Mouse (Mus musculus): ENCODE data around the gene Shld1. TPM values are rescaled to one million over a fixed set of nuclear protein-coding genes. Genes with fewer than 3 reads are reported as not detected.

Gene Shld1
- polyA plus RNA-seq, 1 experiment from 2014 or later: 17.6 TPM

DNA sequence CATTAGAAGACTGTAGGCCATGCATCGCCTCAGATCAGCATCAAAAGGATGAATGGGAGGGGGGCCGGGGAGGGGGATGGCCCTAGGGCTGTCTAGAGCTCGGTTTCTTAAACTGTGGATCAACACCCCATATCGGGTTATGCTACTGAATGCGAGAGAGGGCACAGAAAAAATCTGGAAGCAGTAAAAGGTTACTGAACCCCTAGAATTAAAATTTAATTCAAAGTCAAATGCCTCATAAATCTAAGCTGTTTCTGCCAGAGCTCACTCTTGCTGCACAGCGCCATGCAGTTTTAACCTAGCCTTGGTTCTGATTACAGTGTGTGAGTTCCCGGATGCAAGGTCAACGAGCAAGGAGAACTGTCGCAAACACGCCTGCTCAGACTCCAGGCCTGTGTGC lies 34.3 kb upstream of the Shld1 start:
- Histone ChIP-seq H3K27me3 (ENCODE audit: control insufficient read depth, insufficient read depth, low read length) (no peaks in the 10 kb centered on the region), H3K9me3 (ENCODE audit: control insufficient read depth, low read length) (no peaks in the 10 kb centered on the region), H3K36me3 (ENCODE audit: control insufficient read depth, insufficient read depth, low read length) (no peaks in the 10 kb centered on the region), H3K9ac (ENCODE audit: low read length) (no peak overlapping the region), H3K27ac (ENCODE audit: low read depth, low read length) (no peak overlapping the region), H3K4me2 (ENCODE audit: low read depth, low read length, severe bottlenecking) (no peak overlapping the region), H3K4me1 (replicated peaks; ENCODE audit: control insufficient read depth, insufficient read depth, low read length) (no peaks in the 10 kb centered on the region), H3K4me3 (ENCODE audit: low read depth, low read length) (no peak overlapping the region)
- no peak for ATAC-seq (replicated peaks; ENCODE audit: low FRiP score)
- 57% methylated on average over 10 of the region's 10 CpGs for WGBS
- no peak for DNase-seq (ENCODE audit: low spot score)

GRCm38 (mm10) chr2:132654834-132655495 lies 31.8 kb upstream of the Shld1 start:
- no peak overlapping the region for H3K4me3 ChIP-seq (ENCODE audit: low read depth, low read length)
- no peaks in the 10 kb centered on the region for H3K27me3 ChIP-seq (ENCODE audit: control insufficient read depth, insufficient read depth, low read length)
- WGBS: 80% methylated on average over 6 of the region's 6 CpGs
- no peak overlapping the region for H3K4me2 ChIP-seq (ENCODE audit: low read depth, low read length, severe bottlenecking)
- DNase-seq (ENCODE audit: low spot score) (no peak), ATAC-seq (replicated peaks; ENCODE audit: low FRiP score) (no peak)
- H3K4me1 ChIP-seq (replicated peaks; ENCODE audit: control insufficient read depth, insufficient read depth, low read length): no peaks in the 10 kb centered on the region
- H3K36me3 ChIP-seq (ENCODE audit: control insufficient read depth, insufficient read depth, low read length): no peaks in the 10 kb centered on the region
- H3K27ac ChIP-seq (ENCODE audit: low read depth, low read length): no peak overlapping the region
- H3K9me3 ChIP-seq (ENCODE audit: control insufficient read depth, low read length): no peaks in the 10 kb centered on the region
- H3K9ac ChIP-seq (ENCODE audit: low read length): no peak overlapping the region

DNA sequence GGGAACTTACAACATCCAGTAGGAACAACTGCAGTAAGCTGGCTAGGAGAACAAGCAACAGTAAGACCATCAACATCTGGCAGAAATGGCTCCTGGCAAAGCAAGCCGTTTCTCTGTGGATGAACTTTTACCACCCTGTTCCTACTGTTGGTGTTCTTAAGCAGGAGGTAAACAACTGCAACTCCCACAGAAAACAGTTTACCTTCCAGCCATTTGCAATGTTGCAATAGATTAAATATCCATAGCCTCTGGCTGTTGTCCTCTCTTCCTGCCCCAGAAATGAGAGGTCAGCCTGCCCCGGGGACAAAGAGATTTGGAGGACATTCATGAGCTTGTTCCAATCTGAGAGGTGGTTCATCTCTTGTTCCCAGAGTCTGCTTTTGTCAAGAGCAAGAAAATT lies 29.5 kb upstream of the Shld1 start:
- Histone ChIP-seq H3K4me2 (ENCODE audit: low read depth, low read length, severe bottlenecking) (no peak overlapping the region), H3K9ac (ENCODE audit: low read length) (no peak overlapping the region)
- 88% methylated on average over 2 of the region's 2 CpGs for WGBS

GRCm38 (mm10) chr2:132658412-132659120 lies 28.2 kb upstream of the Shld1 start:
- no peaks in the 10 kb centered on the region for H3K4me1 ChIP-seq (replicated peaks; ENCODE audit: control insufficient read depth, insufficient read depth, low read length)
- DNase-seq (ENCODE audit: low spot score): no peak
- no peak overlapping the region for H3K9ac ChIP-seq (ENCODE audit: low read length)
- no peaks in the 10 kb centered on the region for H3K27me3 ChIP-seq (ENCODE audit: control insufficient read depth, insufficient read depth, low read length)
- H3K36me3 ChIP-seq (ENCODE audit: control insufficient read depth, insufficient read depth, low read length): no peaks in the 10 kb centered on the region
- no peak for ATAC-seq (replicated peaks; ENCODE audit: low FRiP score)
- no peak overlapping the region for H3K27ac ChIP-seq (ENCODE audit: low read depth, low read length)
- H3K9me3 ChIP-seq (ENCODE audit: control insufficient read depth, low read length): no peaks in the 10 kb centered on the region
- H3K4me3 ChIP-seq (ENCODE audit: low read depth, low read length): no peak overlapping the region
- 91% methylated on average over 9 of the region's 9 CpGs for WGBS
- H3K4me2 ChIP-seq (ENCODE audit: low read depth, low read length, severe bottlenecking): no peak overlapping the region

More for the DNA sequence above, 29.5 kb upstream of the Shld1 start:
- Histone ChIP-seq H3K9me3 (ENCODE audit: control insufficient read depth, low read length) (no peaks in the 10 kb centered on the region), H3K27ac (ENCODE audit: low read depth, low read length) (no peak overlapping the region), H3K4me1 (replicated peaks; ENCODE audit: control insufficient read depth, insufficient read depth, low read length) (no peaks in the 10 kb centered on the region), H3K27me3 (ENCODE audit: control insufficient read depth, insufficient read depth, low read length) (no peaks in the 10 kb centered on the region), H3K4me3 (ENCODE audit: low read depth, low read length) (no peak overlapping the region), H3K36me3 (ENCODE audit: control insufficient read depth, insufficient read depth, low read length) (no peaks in the 10 kb centered on the region)
- DNase-seq (ENCODE audit: low spot score) (no peak), ATAC-seq (replicated peaks; ENCODE audit: low FRiP score) (no peak)

- Histone ChIP-seq H3K27me3 (ENCODE audit: control insufficient read depth, insufficient read depth, low read length) (no peaks in the 10 kb centered on the region), H3K4me3 (ENCODE audit: low read depth, low read length) (no peak overlapping the region), H3K4me1 (replicated peaks; ENCODE audit: control insufficient read depth, insufficient read depth, low read length) (no peaks in the 10 kb centered on the region), H3K9me3 (ENCODE audit: control insufficient read depth, low read length) (no peaks in the 10 kb centered on the region), H3K9ac (ENCODE audit: low read length) (no peak overlapping the region), H3K4me2 (ENCODE audit: low read depth, low read length, severe bottlenecking) (no peak overlapping the region), H3K27ac (ENCODE audit: low read depth, low read length) (no peak overlapping the region), H3K36me3 (ENCODE audit: control insufficient read depth, insufficient read depth, low read length) (no peaks in the 10 kb centered on the region)
- DNase-seq (ENCODE audit: low spot score) (no peak), ATAC-seq (replicated peaks; ENCODE audit: low FRiP score) (no peak)
- WGBS: 89% methylated on average over 6 of the region's 6 CpGs
Measured at GRCm38 (mm10) chr2:132669091-132669490, 17.6 kb upstream of the Shld1 start.

DNA sequence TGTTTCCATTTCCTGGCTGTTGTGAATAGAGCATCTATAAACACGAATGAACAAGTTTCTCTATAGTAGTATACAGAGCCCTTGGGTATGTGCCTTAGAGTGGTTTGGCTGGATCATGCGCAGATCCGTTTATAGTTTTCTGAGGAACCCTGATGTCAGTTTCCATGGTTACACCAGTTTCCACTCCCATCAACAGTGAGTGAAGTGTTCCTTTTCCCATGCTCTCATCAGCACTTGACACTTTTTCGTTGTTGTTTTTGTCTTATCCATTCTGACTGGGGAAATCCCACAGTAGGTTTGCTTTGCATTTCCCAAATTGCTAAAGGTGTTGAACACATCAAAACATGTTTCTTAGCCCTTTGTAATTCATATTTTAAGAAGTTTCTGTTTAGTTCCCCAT lies 16.4 kb upstream of the Shld1 start:
- H3K9ac ChIP-seq (ENCODE audit: low read length): no peak overlapping the region
- DNase-seq (ENCODE audit: low spot score) (no peak), ATAC-seq (replicated peaks; ENCODE audit: low FRiP score) (no peak)
- H3K4me2 ChIP-seq (ENCODE audit: low read depth, low read length, severe bottlenecking): no peak overlapping the region
- H3K4me1 ChIP-seq (replicated peaks; ENCODE audit: control insufficient read depth, insufficient read depth, low read length): no peaks in the 10 kb centered on the region
- H3K27me3 ChIP-seq (ENCODE audit: control insufficient read depth, insufficient read depth, low read length): no peaks in the 10 kb centered on the region
- no peaks in the 10 kb centered on the region for H3K9me3 ChIP-seq (ENCODE audit: control insufficient read depth, low read length)
- no peak overlapping the region for H3K27ac ChIP-seq (ENCODE audit: low read depth, low read length)
- 84% methylated on average over 4 of the region's 4 CpGs for WGBS
- H3K36me3 ChIP-seq (ENCODE audit: control insufficient read depth, insufficient read depth, low read length): no peaks in the 10 kb centered on the region
- no peak overlapping the region for H3K4me3 ChIP-seq (ENCODE audit: low read depth, low read length)

DNA sequence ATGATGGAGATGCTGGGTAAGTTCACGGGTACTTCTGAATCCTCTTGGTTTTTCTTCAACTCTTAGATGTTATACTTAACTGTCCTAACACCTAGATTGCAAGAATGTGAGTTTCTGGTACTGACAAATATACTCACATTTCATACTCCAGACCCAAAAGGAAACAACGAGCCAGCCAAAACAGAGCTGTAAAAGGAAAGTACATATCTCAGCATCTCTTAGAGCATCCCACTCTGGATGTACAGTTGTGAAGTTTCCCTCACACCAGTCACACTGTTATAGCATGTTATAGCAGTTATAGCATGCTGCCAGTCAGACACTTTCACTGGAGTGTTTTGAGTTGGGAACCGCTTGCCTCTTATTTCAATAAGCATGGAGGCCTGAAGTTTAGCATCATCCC lies 14.6 kb upstream of the Shld1 start:
- H3K36me3 ChIP-seq (ENCODE audit: control insufficient read depth, insufficient read depth, low read length): no peaks in the 10 kb centered on the region
- WGBS: 91% methylated on average over 3 of the region's 3 CpGs
- H3K9ac ChIP-seq (ENCODE audit: low read length): no peak overlapping the region
- no peak overlapping the region for H3K4me2 ChIP-seq (ENCODE audit: low read depth, low read length, severe bottlenecking)
- no peak overlapping the region for H3K4me3 ChIP-seq (ENCODE audit: low read depth, low read length)
- ATAC-seq (replicated peaks; ENCODE audit: low FRiP score) (no peak), DNase-seq (ENCODE audit: low spot score) (no peak)
- H3K9me3 ChIP-seq (ENCODE audit: control insufficient read depth, low read length): no peaks in the 10 kb centered on the region
- no peak overlapping the region for H3K27ac ChIP-seq (ENCODE audit: low read depth, low read length)
- no peaks in the 10 kb centered on the region for H3K27me3 ChIP-seq (ENCODE audit: control insufficient read depth, insufficient read depth, low read length)
- no peaks in the 10 kb centered on the region for H3K4me1 ChIP-seq (replicated peaks; ENCODE audit: control insufficient read depth, insufficient read depth, low read length)

DNA sequence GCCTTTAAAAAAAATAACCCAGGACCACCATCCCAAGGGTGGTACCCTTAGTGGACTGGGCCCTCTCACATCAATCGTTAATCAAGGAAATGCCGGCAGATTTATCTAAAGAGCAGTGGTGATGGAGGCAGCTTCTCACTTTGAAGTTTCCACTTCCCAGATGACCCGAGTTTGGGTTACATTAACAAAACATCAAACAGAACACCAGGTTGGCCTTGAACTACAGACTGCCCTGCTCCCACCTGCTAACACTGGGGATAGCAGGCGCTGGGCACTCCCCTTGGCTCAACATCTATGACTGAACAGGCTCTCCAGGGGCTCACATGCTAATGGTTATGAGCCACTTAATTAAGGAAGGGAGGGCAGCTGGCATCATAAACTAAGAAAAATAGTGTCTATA lies 10.6 kb upstream of the Shld1 start:
- H3K4me3 ChIP-seq (ENCODE audit: low read depth, low read length): no peak overlapping the region
- H3K27ac ChIP-seq (ENCODE audit: low read depth, low read length): no peak overlapping the region
- H3K4me1 ChIP-seq (replicated peaks; ENCODE audit: control insufficient read depth, insufficient read depth, low read length): no peaks in the 10 kb centered on the region
- WGBS: 86% methylated on average over 4 of the region's 4 CpGs
- no peaks in the 10 kb centered on the region for H3K9me3 ChIP-seq (ENCODE audit: control insufficient read depth, low read length)
- DNase-seq (ENCODE audit: low spot score) (no peak), ATAC-seq (replicated peaks; ENCODE audit: low FRiP score) (no peak)
- H3K27me3 ChIP-seq (ENCODE audit: control insufficient read depth, insufficient read depth, low read length): no peaks in the 10 kb centered on the region
- H3K4me2 ChIP-seq (ENCODE audit: low read depth, low read length, severe bottlenecking): no peak overlapping the region
- no peaks in the 10 kb centered on the region for H3K36me3 ChIP-seq (ENCODE audit: control insufficient read depth, insufficient read depth, low read length)
- H3K9ac ChIP-seq (ENCODE audit: low read length): no peak overlapping the region

DNA sequence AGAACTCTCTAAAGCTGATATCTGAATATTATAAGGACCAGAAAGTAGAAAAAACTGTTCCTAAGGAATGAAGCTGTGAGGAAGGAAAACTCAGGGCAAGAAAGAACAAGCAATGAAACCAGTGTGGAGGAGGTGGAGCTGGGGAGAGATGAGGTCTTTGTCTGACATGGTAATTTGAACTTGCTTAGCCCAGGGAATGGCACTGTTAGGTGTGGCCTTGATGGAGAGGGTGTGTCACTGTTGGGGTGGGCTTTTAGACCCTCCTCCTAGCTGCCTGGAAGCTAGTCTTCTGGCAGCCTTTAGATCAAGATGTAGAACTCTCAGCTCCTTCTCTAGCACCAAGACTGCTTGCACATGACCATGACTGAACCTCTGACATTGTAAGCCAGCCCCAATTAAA lies 1.7 kb upstream of the Shld1 start:
- Histone ChIP-seq H3K27ac (ENCODE audit: low read depth, low read length) (no peak overlapping the region), H3K36me3 (ENCODE audit: control insufficient read depth, insufficient read depth, low read length) (no peaks in the 10 kb centered on the region), H3K9me3 (ENCODE audit: control insufficient read depth, low read length) (no peaks in the 10 kb centered on the region), H3K4me2 (ENCODE audit: low read depth, low read length, severe bottlenecking) (no peak overlapping the region), H3K4me1 (replicated peaks; ENCODE audit: control insufficient read depth, insufficient read depth, low read length) (no peaks in the 10 kb centered on the region), H3K4me3 (ENCODE audit: low read depth, low read length) (no peak overlapping the region), H3K27me3 (ENCODE audit: control insufficient read depth, insufficient read depth, low read length) (no peaks in the 10 kb centered on the region), H3K9ac (ENCODE audit: low read length) (no peak overlapping the region)
- no peak for DNase-seq (ENCODE audit: low spot score)
- no peak for ATAC-seq (replicated peaks; ENCODE audit: low FRiP score)
